Mouse (Mus musculus) gastrocnemius, adult 2 months (tissue): ENCODE measurements around the gene B4galt2. TPM values are rescaled to one million over a fixed set of nuclear protein-coding genes. Genes with fewer than 3 reads are reported as not detected.

Experiments
- DNase-seq: peaks from one replicate; pipeline ENCODE4 v3.0.0; 2022
- H3K27ac ChIP-seq: fragments of 200-600 bp; 2 replicates; pipeline ENCODE4 v1.8.1; 2022; ENCODE audit warnings: mild to moderate bottlenecking
- H3K4me3 ChIP-seq: fragments of 200-600 bp; 2 replicates; pipeline ENCODE4 v1.8.1; 2022; ENCODE audit warnings: mild to moderate bottlenecking, moderate library complexity
- CTCF ChIP-seq: fragments of 200-600 bp; IDR thresholded peaks from 2 replicates; pipeline ENCODE4 v1.8.1; 2022; ENCODE audit warnings: antibody characterized with exemption, mild to moderate bottlenecking, moderate library complexity
- intact Hi-C: fragments of 180-260 bp; cut with DNase I; formaldehyde crosslinking; loops from one replicate; pipeline ENCODE4 v1.15.1; 2025
- total RNA-seq, 2 experiments: library from RNA; stranded (reverse); gene quantifications; 2 replicates each; pipeline ENCODE4 v1.2.3; 2021

Gene B4galt2
- total RNA-seq, 2 experiments from 2014 or later = 1.4 to 2.2 TPM

DNA sequence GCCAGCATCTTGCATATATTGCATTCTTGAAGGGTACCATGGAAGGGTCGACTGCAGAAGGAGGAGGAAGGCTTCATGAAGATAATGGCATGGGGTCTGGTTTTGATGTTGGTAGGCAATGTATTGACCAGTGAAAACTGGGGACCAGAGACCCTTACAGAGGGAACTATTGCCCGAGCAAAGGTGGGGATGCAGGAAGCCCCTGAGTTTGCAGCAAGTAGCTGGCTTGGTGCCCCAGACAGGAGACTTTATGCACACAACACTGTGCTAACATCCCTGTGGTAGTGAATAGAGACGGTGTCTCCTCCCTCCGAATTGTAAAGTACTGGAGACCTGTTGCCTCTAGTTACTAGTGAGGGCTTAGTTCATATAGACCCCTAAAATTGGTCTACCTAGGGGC is 46.0 kb downstream of the B4galt2 start:
- H3K27ac ChIP-seq = peak overlapping the region; percentile 96; the same call in 1 of the 2 replicates
- no peak for DNase-seq
- TF ChIP-seq CTCF = no peak
- intact Hi-C loops = no loop called here
- H3K4me3 ChIP-seq = no peak overlapping the region

DNA sequence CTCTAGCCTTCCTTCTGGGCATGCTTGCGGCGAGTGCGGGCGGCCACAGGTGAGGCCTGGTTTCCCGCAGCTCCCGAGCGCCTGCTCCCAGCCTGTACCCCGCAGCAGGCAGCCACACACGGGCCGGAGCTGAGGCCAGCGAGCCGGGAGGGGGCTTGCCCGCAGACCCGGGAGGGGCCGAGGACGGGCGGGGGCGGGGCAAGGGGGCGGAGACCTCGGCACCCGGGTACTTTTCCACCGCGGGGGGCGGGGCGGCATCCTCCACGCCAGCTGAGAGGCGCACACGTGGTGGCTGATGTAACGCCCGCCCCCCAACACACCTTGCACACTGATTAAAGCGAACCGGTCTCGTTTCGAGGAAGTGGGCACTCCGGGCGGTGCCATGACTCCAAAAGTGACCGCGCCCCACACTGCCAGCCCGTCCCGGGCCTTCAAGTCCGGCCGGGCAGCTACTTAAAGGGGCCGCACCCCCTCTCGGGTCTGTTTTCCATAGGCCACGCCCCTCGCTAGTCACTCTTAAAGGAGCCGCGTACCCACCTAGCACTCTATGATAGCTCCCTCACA is 47.0 kb downstream of the B4galt2 start:
- peak; percentile 93 for DNase-seq
- intact Hi-C loops = no loop called here
- H3K27ac ChIP-seq = peak overlapping the region; percentile 96

GRCm38 (mm10) chr4:117835531-117836111 is 47.7 kb downstream of the B4galt2 start:
- peak; percentile 70 for DNase-seq
- H3K27ac ChIP-seq = peak overlapping the region; percentile 96
- H3K4me3 ChIP-seq = peak overlapping the region; percentile 89
- intact Hi-C loops = loop anchor here (2.0 kb wide), 1 partner anchor 79 kb away; the partner anchor contains the start of gene Ipo13
- TF ChIP-seq CTCF = no peak

More for the DNA sequence above, 47.0 kb downstream of the B4galt2 start:
- peak overlapping the region; percentile 89 for H3K4me3 ChIP-seq
- TF ChIP-seq CTCF = no peak

DNA sequence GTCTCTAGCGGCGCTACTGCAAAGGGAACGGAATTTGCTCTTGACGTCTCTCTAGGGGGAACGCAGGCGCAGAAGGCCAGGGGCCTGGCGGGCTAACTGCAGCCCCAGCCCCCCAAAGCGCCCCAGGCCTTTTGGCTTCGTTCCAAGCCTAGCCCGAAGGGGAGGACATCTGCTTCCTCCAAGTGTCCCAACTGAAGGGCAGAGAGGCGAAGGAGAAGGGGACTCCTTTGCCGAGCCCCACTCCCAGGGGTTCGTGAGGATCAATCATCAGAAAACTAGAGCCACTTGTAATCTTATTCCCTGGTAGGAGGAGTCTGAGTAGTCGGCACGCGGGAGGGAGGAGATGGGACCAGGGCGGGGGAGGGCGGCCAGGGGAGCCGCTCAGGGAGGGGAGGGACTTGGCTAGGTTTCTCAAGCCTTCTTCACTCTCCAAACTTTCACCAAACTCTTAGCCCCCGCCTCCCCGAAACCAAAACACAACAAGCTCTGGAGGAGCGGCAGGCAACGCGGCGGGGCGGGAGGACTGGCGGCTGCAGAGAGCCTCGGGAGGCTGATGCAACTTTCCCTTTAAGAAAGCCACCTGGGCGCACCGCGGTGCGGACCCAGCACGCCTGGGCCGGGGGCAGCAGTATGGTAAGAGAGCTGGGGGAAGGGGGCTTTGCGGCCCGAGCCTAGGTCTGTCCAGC is 48.3 kb downstream of the B4galt2 start:
- no peak for TF ChIP-seq CTCF
- intact Hi-C loops = loop anchor here (2.0 kb wide), 1 partner anchor 80 kb away; the partner anchor contains the start of gene Ipo13
- Histone ChIP-seq H3K4me3 (peak overlapping the region; percentile 89), H3K27ac (peak overlapping the region; percentile 96)
- DNase-seq = peak; percentile 80

DNA sequence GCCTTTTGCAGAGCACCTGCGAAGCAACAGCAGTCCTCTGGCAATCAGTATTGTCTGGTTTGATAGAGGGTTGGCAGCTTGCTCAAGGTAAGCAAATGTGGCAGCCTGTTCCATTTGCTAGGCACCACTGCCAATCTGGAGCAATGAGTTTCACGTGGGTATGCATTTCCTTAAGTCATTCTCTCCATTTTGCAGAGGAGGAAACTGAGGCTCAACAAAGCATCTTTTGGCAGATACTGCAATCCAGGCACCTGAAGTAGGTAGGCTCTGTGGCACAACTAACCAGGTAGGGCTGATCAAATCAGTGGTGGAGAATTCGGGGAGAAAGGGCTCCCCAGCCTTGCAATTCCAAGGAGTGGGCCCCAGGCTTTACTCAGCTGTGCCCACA is 48.8 kb downstream of the B4galt2 start, which contains the start of gene Slc6a9:
TSS of gene Slc6a9 (plus strand) at position 50 of the 388 bp plus-strand sequence.
- intact Hi-C loops = loop anchor here (2.0 kb wide), 1 partner anchor 80 kb away; the partner anchor contains the start of gene Ipo13
- no peak for DNase-seq
- TF ChIP-seq CTCF = no peak
- Histone ChIP-seq H3K27ac (peak within 1 kb of the TSS; percentile 96), H3K4me3 (peak within 1 kb of the TSS; percentile 89)

DNA sequence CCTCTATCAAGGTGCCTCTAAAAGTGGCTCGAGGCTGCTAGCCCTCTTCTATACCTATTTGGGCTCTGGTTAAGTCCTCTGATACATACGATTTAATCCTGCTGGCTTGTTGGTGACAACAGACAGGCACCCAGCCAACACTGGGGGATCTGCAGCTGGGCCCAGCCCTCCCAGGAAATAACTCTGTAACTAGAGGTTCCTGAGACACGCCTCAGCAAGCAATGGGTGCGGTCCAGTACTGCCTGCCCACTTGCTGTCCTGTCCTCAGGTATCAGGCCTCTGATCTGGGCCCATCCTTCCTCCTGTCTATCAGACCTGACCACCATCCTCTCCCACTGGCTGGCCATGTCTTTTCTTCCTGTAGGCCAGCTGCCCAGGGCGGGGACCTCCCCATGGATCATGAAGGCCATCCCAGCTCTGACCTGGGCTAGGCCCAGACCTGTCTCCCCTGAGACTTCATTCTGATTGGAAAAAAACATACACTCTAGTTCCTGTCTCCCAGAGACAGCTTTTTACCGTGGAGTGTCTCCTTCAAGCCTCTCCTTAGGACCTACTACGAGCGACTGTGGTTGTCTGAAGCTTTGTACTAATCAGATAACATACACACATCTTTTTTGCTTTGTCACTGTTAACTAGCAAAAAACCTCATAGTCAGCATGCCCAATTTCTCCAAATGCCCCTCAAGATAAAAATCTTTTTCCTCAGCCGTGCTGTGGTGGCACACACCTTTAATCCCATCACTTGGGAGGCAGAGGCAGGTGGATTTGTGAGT is 51.2 kb downstream of the B4galt2 start:
- TF ChIP-seq CTCF = no peak
- H3K4me3 ChIP-seq = no peak overlapping the region
- intact Hi-C loops = no loop called here
- peak; percentile 44 for DNase-seq
- H3K27ac ChIP-seq = peak overlapping the region; percentile 80

DNA sequence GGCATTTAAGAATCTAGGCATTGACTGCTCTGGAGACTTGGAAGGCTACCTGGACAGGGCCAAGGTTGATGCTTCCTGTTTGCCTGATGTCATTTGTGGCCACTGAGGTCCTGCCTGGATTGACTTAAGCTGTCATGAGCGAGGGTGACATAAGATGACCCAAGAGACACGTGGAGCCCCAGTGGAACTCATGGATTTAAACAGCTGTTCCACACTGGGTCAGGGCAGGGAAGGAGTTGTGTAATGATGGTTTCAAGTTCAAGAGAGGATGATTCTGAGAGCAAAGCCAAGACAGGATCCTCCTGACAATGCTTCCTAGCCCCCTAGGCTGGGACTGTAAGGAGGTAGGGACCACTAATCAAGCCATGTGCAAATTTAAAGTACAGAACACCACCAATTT is 51.8 kb downstream of the B4galt2 start:
- peak overlapping the region; percentile 80 for H3K27ac ChIP-seq
- TF ChIP-seq CTCF = no peak
- DNase-seq = peak; percentile 46
- intact Hi-C loops = no loop called here
- no peak overlapping the region for H3K4me3 ChIP-seq

GRCm38 (mm10) chr4:117830801-117831200 is 52.5 kb downstream of the B4galt2 start:
- DNase-seq = no peak
- Histone ChIP-seq H3K27ac (peak overlapping the region; percentile 80), H3K4me3 (no peak overlapping the region)
- intact Hi-C loops = no loop called here
- no peak for TF ChIP-seq CTCF

GRCm38 (mm10) chr4:117830124-117830551 is 53.1 kb downstream of the B4galt2 start:
- Histone ChIP-seq H3K27ac (peak overlapping the region; percentile 80), H3K4me3 (peak overlapping the region; percentile 50)
- intact Hi-C loops = no loop called here
- TF ChIP-seq CTCF = no peak
- peak; percentile 83 for DNase-seq

GRCm38 (mm10) chr4:117829260-117830123 is 53.8 kb downstream of the B4galt2 start:
- peak; percentile 93 for TF ChIP-seq CTCF

DNA sequence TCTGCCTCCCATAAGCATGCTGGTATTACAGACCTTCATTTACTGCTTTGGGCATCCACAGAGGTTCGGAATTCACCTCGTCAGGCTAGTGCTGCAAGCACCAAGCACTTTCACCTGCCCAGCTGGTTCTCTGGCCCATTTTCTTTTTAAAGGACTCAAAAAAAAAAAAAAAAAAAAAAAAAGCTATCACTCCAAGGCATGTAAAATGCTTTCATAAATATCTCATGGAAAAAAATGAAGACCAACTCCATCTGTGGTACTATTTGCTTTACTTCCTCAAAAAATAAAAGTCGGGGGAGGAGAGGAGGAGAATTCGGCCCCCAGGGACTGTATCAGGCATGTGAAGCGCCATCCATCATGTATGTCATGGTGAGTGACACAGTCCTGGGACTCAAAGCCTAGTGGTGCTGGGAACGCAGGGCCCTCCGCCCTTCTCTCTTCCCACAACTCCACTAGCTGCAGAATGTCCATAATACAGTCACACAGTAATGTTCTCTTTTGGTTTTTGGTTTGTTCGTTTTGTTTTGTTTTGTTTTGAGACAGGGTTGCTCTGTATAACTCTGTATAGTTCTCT is 54.6 kb downstream of the B4galt2 start:
- Histone ChIP-seq H3K27ac (no peak overlapping the region), H3K4me3 (no peak overlapping the region)
- no peak for DNase-seq
- TF ChIP-seq CTCF = no peak
- intact Hi-C loops = loop anchor here (1.0 to 10.0 kb wide), 3 partner anchors 30 to 466 kb away; partner anchors contain the start of gene Ptprf

More at GRCm38 (mm10) chr4:117829260-117830123, 53.8 kb downstream of the B4galt2 start:
- peak overlapping the region; percentile 50 for H3K4me3 ChIP-seq
- peak overlapping the region; percentile 80 for H3K27ac ChIP-seq
- peak; percentile 84 for DNase-seq
- intact Hi-C loops = loop anchor here (1.0 to 10.0 kb wide), 3 partner anchors 29 to 465 kb away; partner anchors contain the start of gene Ptprf

Other genes with a start within 250 kb of the B4galt2 start
- 10 to 100 TPM; 15.1 to 17.5 TPM for gene Dmap1, start 201.2 kb downstream of the B4galt2 start, total RNA-seq
- gene Gm12845, start 159.1 kb downstream of the B4galt2 start, total RNA-seq = not detected
- not detected for gene Klf17, start 117.8 kb downstream of the B4galt2 start, total RNA-seq
- gene Slc6a9, start 49.0 kb downstream of the B4galt2 start, total RNA-seq = 1 to 10 TPM; 5.0 to 7.0 TPM
- under 1 TPM in 1 of 2 experiments, not detected in 1; 0.08 TPM for gene Ccdc24, start 10.9 kb downstream of the B4galt2 start, total RNA-seq
- gene Atp6v0b, start 3.8 kb upstream of the B4galt2 start, total RNA-seq = 10 to 100 TPM; 81.4 to 83.9 TPM
- gene Dph2, start 8.5 kb upstream of the B4galt2 start, total RNA-seq = 1 to 10 TPM; 2.4 to 3.2 TPM
- gene Ipo13, start 31.5 kb upstream of the B4galt2 start, total RNA-seq = 100 to 1,000 TPM; 267 to 281 TPM
- under 1 TPM; 0.25 to 0.46 TPM for gene Artn, start 46.3 kb upstream of the B4galt2 start, total RNA-seq